Mouse (Mus musculus) right cerebral cortex, postnatal 36 days (tissue): ENCODE measurements at regions not wholly inside any gene's neighbourhood (a gene's known extent, or its start where the extent isn't known, plus 50 kb on each side); places are given as distances from the start of the nearest gene placed in this dataset.

Source experiments
- DNase-seq, 2 experiments: peaks; one replicate each; pipeline ENCODE4 v3.0.0; 2022; ENCODE audit warnings: low spot score in 2 of 2, mixed read lengths in 1 of 2

DNA sequence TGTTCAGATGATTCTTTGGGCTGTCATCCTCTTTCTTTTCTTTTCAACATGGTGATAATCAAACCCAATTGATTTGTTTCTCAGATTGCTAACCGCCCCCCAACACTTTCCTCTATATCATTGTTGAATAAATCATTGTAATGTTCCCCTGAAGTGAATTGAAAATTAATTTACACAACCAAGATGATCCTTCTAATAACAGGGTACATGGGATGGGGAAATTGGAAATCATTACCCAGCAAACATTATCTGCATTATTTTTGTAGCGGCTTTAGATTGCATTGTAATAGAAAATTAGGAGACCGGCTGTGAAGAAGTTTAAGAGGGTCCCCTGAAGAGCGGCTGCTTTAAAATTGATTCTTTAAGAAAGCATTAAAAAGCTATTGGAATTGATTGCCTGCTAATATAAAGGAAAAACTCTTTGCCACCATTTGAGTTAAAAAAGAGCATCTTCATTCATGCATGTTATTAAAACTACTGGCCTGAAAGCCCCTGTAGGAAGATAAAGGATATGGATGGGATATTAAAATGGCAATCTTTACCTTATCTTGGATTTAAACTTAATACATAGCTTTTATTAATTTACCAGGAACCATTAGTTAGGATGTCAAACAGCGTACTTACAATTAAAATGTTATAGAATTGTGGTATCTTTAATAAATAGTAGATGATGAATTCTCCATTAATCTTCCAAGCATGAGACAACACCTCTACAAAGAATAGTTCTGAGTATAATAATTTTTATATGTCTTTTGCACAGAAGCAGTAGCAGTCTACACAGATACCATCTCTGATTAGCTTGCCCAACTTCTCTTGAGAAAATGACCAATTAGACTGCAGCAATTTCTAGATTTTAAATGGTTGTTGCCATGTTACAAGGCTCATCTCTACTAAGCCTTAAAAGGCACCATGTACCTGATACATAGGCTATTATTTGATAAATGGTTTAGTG is 127.0 kb upstream of the Hs3st5 start:
- no peak for DNase-seq

DNA sequence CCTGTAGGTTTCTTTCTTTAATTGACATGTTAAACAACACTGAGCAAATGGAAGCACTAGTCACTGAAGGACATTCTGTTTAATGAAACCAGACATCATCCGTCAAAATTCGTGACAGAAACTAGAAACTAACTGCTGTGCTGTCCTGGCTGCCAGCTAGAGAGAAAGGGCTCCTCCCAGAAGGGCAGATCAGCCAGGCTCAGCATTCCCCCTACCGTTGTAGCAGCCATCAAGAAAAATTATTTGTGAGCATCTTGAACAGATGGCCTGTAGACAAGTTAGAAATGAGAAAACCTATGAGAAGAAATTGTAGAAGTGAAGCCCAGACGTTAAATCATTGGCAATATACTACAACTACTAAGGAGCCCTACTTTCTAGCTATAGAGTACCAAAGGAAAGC is 123.3 kb upstream of the Hs3st5 start:
- DNase-seq: no peak

DNA sequence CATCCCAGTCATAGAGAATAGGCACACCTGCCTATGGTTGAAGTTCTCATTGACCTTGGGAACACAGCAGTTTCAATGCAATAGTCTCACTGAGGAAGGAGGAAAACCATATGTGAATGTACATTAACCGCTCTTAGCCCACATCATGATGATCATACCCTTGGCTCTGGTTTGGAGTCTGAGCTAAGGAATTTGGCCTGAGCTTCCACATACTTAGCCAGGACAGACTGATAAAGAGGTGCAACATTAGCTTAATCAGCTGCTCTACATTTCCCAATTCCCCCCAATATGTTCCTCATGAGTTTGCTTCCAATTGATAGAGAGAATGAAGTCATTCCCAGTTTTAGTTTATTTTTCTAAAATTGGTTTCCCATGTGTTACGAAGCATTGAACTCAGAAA is 116.6 kb upstream of the Hs3st5 start:
- no peak for DNase-seq

DNA sequence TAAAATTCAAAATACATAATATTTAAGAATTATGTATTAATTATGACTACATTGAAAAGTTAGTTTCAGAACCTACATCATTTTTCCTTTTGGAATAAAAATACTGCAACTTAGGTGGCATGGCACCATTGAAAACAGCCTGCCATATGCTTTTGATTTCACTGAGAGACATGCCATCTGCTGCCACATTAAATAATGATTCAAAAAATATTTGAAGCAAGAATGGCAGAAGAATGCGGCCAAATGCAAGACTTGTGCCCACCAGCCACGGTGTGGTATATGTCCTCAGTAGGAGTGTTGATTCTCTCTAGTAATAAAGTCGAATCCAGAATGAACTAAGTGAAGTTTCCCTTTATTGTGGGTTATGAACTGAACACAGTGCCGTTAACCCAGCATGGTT is 113.0 kb upstream of the Hs3st5 start:
- peak in 1 of 2 experiments; percentile 1 for DNase-seq

DNA sequence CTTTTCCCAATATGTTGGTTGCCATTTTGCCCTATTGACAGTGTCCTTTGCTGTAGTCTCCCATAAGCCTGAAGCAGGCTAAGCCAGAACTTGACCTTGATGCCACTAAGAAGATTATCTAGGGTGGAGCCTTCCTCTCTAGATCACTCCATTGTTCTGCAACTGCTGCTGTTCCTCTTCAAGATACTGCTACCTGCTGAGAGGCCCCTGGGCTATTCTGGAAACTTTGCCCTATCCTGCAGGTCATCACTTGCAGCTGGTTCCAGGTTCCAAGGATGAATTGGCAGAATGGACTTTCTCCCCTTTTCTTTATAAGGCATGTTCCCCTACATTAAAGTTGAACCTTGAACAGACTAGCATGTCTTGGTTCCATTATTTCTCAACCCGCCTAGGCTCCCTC is 110.0 kb upstream of the Hs3st5 start:
- no peak for DNase-seq

DNA sequence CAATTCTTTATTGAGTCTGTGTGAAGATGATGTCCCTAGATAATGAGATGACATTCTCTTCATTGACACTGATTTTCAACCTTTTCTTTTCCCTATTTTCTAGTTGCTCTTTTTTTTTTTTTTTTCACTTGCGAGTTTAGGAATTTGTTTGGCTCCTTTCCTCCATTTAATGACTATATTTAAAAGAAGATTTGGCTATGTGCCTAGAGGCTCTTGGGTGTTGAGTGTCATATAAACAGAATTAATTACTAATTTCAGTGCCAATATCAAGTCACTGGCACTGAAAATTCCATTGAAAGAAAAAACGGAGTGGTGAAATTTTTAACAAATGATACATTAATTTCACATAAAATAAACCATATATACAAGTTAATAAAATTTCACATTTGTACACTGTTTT is 98.6 kb upstream of the Hs3st5 start:
- no peak for DNase-seq

DNA sequence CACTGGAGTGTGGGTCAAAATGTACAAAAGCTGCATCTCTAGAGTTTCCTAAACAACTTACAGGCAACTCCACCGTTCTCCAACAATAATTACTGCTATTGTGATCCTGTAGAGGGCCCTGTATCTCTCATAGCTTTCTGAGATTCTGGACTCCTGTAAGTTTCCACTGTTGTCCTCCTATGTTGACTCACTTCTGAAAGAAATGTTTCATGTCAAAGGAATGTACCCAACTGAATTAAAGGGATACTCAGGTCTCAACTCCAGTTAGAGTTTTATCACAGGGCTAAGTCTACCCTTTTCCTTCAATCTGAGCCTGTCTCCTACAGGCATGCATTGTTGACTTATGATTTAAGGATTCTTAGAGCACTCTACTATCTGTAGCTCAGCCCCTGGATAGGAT is 75.3 kb upstream of the Hs3st5 start:
- DNase-seq: no peak

DNA sequence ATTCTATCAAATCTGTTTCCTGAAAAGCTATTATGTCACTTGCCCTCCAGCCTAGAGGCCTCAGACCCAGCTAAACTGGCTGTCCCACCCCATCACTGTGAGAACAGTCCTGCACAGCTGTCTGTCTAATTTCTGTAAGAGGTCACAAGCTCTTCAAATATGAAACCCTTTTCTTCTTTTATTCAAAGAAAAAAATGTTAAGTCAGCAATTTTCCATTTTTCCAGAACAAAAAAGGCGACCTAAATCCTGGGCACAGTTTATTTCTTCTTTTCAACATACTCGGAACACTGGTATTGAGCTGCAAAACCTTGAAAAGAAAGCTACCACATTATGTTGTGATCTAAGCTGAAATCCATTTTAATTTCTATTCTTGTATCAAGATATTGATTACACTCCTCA is 69.2 kb upstream of the Hs3st5 start:
- DNase-seq: no peak
